Mouse (Mus musculus) cerebellum, adult 2 months (tissue): Measurements from ENCODE around the gene Parvb. TPM values are rescaled to one million over a fixed set of nuclear protein-coding genes. Genes with fewer than 3 reads are reported as not detected.
"Not testable (repeated sequence)": the region's sequence is repeated elsewhere in the genome, so short reads cannot be mapped to it uniquely, and the experiment has no call there.

Experiments used
- DNase-seq, 2 experiments: peaks; one replicate each; pipeline ENCODE4 v3.0.0; 2021
- H3K27ac ChIP-seq: fragments of 200-500 bp; 2 replicates; pipeline ENCODE4 v1.5.1; 2012; ENCODE audit warnings: low read length, control low read depth, inconsistent platforms; ENCODE audit not compliant: insufficient read depth
- H3K27me3 ChIP-seq: fragments of 200-500 bp; 2 replicates; pipeline ENCODE4 v1.6.1; 2012; ENCODE audit warnings: inconsistent platforms, mild to moderate bottlenecking, low read length, moderate library complexity; ENCODE audit not compliant: control insufficient read depth, insufficient read depth
- H3K4me1 ChIP-seq: fragments of 200-500 bp; 2 replicates; pipeline ENCODE4 v1.6.1; 2011; ENCODE audit warnings: low read length; ENCODE audit not compliant: control insufficient read depth, insufficient read depth
- H3K4me3 ChIP-seq: fragments of 200-500 bp; replicated peaks from 2 replicates; pipeline ENCODE3; 2011; ENCODE audit warnings: mild to moderate bottlenecking, low read depth, low read length, control low read depth; ENCODE audit not compliant: insufficient read depth
- CTCF ChIP-seq: fragments of 200-500 bp; IDR thresholded peaks from 2 replicates; pipeline ENCODE4 v1.5.1; 2011; ENCODE audit warnings: low read depth, mild to moderate bottlenecking, control low read depth, low read length, moderate library complexity, borderline replicate concordance; ENCODE audit not compliant: insufficient read depth
- POLR2A ChIP-seq: fragments of 200-500 bp; IDR thresholded peaks from 2 replicates; pipeline ENCODE4 v1.6.1; 2011; ENCODE audit warnings: low read length, control low read depth, borderline replicate concordance; ENCODE audit not compliant: insufficient read depth
- WGBS: fragments of 180-500 bp; shearing (Covaris S2); methylation state at CpG from one replicate; pipeline ENCODE4 v1.1.7; 2018; 5-methylcytosine and 5-hydroxymethylcytosine counted together
- polyA plus RNA-seq: library from polyadenylated mRNA; depleted of rRNA; stranded (reverse); fragments of >200 nt; gene quantifications from 2 replicates; pipeline ENCODE4 v1.2.3, GENCODE M21; 2012

The Parvb gene
- polyA plus RNA-seq, 1 experiment: 16.4 TPM

GRCm38 (mm10) chr15:84285453-84285852, 53.6 kb downstream of the Parvb start:
- peaks cover 10% of the 10 kb centered on the region for H3K4me1 ChIP-seq
- no peak overlapping the region for H3K27ac ChIP-seq
- no peak for DNase-seq
- WGBS: 61% methylated on average over 7 of the region's 7 CpGs
- no peaks in the 10 kb centered on the region for H3K27me3 ChIP-seq
- TF ChIP-seq POLR2A (no peak), CTCF (no peak)
- H3K4me3 ChIP-seq: no peak overlapping the region

GRCm38 (mm10) chr15:84288953-84289352, 57.1 kb downstream of the Parvb start:
- H3K4me1 ChIP-seq, H3K27me3 ChIP-seq, DNase-seq, H3K27ac ChIP-seq, H3K4me3 ChIP-seq: not testable (repeated sequence)
- 100% methylated on average over 1 of the region's 1 CpGs for WGBS

DNA sequence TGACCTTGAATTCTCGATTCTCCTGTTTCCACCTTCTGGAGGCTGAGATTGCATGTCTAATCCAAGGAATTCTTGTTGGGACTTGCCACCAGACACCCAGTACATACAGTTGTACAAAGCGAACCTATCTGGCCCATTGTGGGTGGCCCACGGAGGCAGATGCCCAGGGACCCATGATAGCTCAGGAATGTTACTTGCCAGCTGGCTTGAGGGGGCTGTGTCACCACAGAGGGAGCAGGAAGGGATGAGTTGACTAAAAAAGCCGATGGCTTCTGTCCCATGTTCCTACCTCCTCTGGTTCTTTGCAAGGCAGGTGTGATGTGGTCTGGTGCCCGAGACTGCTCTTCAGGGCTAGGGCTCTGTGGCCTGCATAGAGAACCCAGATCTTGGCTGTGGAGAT, 59.3 kb downstream of the Parvb start:
- 76% methylated on average over 5 of the region's 5 CpGs for WGBS
- TF ChIP-seq CTCF: no peak
- TF ChIP-seq POLR2A: no peak
- Histone ChIP-seq H3K4me3 (no peak overlapping the region), H3K27me3 (no peaks in the 10 kb centered on the region), H3K27ac (no peak overlapping the region), H3K4me1 (no peaks in the 10 kb centered on the region)
- DNase-seq: no peak

- Histone ChIP-seq H3K27ac (no peak overlapping the region), H3K4me1 (no peaks in the 10 kb centered on the region), H3K4me3 (no peak overlapping the region), H3K27me3 (no peaks in the 10 kb centered on the region)
- TF ChIP-seq CTCF: no peak
- no peak for TF ChIP-seq POLR2A
- DNase-seq: no peak
- 79% methylated on average over 12 of the region's 12 CpGs for WGBS
Observed at GRCm38 (mm10) chr15:84293590-84293989, 61.7 kb downstream of the Parvb start.

GRCm38 (mm10) chr15:84294391-84294790, 62.5 kb downstream of the Parvb start:
- Histone ChIP-seq H3K4me1 (no peaks in the 10 kb centered on the region), H3K4me3 (no peak overlapping the region), H3K27ac (no peak overlapping the region), H3K27me3 (no peaks in the 10 kb centered on the region)
- no peak for TF ChIP-seq CTCF
- no peak for TF ChIP-seq POLR2A
- 71% methylated on average over 9 of the region's 9 CpGs for WGBS
- DNase-seq: no peak

DNA sequence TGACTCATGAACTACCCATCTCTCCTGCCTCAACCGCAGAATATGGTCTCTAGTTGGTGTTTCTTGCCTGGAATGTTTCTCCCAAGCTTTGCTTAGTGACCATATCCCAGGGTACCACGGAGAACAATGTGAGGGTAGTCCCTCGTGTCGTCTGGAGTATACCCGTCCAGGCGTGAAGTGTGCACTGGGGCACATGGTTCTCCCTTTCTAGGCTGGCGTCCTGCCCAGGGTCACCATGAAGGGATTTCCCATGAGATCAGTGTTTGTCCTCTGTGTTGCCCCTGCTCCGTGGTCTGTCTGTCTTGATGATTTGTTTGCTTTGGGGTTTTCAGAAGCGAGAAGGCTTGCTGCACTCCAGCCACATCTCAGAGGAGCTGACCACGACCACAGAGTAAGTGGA, 63.4 kb downstream of the Parvb start:
- Histone ChIP-seq H3K27me3 (no peaks in the 10 kb centered on the region), H3K4me3 (no peak overlapping the region), H3K27ac (no peak overlapping the region), H3K4me1 (peaks cover 2% of the 10 kb centered on the region)
- TF ChIP-seq POLR2A: no peak
- TF ChIP-seq CTCF: no peak
- 68% methylated on average over 10 of the region's 10 CpGs for WGBS
- DNase-seq: no peak

DNA sequence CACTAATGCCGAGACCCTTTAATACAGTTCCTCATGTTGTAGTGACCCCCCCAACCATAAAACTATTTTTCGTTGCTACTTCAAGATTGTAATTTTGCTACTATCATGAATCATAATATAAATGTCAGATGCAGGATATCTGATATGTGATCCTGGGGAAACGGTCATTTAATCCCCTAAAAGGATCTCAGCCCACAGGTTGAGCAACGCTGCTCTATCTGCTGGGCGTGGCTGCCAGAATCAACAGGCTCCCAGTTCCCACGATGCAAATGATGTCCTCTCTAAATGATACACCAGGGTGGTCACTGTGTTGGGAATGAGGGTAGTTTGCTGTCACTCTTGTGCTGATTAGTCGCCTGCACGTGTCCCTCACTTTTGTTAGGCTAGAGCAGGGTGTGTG, 65.6 kb downstream of the Parvb start:
- Histone ChIP-seq H3K4me1 (peaks cover 12% of the 10 kb centered on the region), H3K27ac (no peak overlapping the region), H3K4me3 (no peak overlapping the region), H3K27me3 (no peaks in the 10 kb centered on the region)
- 87% methylated on average over 8 of the region's 8 CpGs for WGBS
- TF ChIP-seq POLR2A (no peak), CTCF (no peak)
- DNase-seq: no peak

DNA sequence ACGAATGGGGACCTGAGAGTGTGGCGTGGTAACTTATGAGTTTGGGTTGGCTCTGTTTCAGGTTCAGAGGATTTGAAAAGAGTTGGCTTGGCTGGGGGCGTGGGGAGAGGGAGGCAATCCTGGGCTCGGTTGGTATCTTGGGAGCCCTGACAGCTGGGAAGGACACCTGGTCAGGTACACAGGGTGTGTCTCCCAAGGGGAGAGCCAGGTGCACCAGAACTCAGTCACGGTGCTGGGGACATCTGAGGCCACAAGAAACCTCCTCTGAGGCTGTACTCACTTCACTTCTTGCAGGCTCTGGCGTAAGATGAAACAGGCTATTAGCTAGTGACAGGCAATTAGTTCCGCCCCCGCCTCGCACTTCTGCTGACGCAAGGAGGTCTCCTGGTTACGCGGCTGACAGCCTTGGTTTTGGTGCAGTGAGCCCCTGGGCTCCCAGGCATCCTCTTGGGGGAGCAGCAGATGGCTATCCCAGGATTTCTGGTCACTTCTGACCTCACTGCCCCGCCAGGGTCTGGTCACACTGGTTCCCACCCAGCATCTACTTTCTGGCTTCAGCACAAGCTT, 67.0 kb downstream of the Parvb start:
- no peak for DNase-seq
- Histone ChIP-seq H3K4me3 (no peak overlapping the region), H3K27me3 (no peaks in the 10 kb centered on the region), H3K27ac (no peak overlapping the region), H3K4me1 (peaks cover 12% of the 10 kb centered on the region)
- TF ChIP-seq CTCF: no peak
- TF ChIP-seq POLR2A: no peak
- 60% methylated on average over 13 of the region's 13 CpGs for WGBS
